ENCODE assay signal across 12 mouse cellular contexts in the genomic region with DNA sequence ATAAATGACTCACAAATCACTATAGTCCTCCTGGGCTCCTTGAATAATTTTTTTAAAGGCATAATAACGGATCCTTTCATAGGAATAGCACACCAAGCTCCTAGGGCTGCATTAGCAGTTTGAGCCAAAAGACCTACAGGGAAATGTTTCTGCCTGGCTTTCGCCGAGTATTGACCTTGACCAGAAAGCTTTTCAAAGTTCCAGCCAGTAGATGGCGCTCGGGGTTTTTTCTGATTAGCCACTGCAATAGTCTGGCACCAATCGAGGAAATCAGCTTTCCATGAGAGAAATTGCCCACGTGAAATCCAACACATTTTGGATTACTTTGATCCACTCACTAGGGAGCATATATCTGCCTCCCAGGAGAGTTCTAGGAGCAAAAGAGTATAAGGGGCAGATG. TPM values are rescaled to one million over a fixed set of nuclear protein-coding genes. Genes with fewer than 3 reads are reported as not detected.
DNase-seq lines count a peak whose midpoint lies in the region; ATAC-seq and TF ChIP-seq lines count a peak whose summit lies in the region.
"Had no signal": no experiment of that assay in that cellular context is flagged by ENCODE, and none has a peak within 500 bp of the region (broad histone marks: within the 10 kb centered on the region; RNA-seq: fewer than 3 reads in every experiment).

No protein-coding gene starts in this region.

- H3K9ac ChIP-seq in midbrain, postnatal 0 days (replicated peaks; ENCODE audit: low read length, poor library complexity, severe bottlenecking): no peak overlapping the region
- H3K9ac ChIP-seq in midbrain, embryonic 16.5 days (ENCODE audit: low read depth, low read length): no peak overlapping the region
- H3K9ac ChIP-seq in intestine, embryonic 16.5 days (ENCODE audit: low read depth, low read length): no peak overlapping the region
- H3K9ac ChIP-seq: embryonic facial prominence, embryonic 15.5 days had no signal

- no peak overlapping the region for H3K4me2 ChIP-seq in midbrain, postnatal 0 days (ENCODE audit: low read depth, low read length, poor library complexity, severe bottlenecking)
- no peak overlapping the region for H3K4me2 ChIP-seq in midbrain, embryonic 16.5 days (ENCODE audit: low read length)
- no peak overlapping the region for H3K4me2 ChIP-seq in intestine, embryonic 16.5 days (ENCODE audit: low read depth, low read length)
- H3K4me2 ChIP-seq: embryonic facial prominence, embryonic 15.5 days had no signal

- TF ChIP-seq CTCF in midbrain, postnatal 0 days (IDR thresholded peaks at IDR 0.05): peak; percentile 43

- no peak for ATAC-seq in cerebellum, adult (ENCODE audit: insufficient number of reproducible peaks, low FRiP score, low TSS enrichment)
- no peak for ATAC-seq in midbrain, postnatal 0 days (ENCODE audit: low FRiP score)
- no peak for ATAC-seq in midbrain, embryonic 16.5 days
- ATAC-seq in intestine, embryonic 16.5 days: no peak

- no peaks in the 10 kb centered on the region for H3K4me1 ChIP-seq in midbrain, postnatal 0 days (ENCODE audit: insufficient read depth, low read length)
- H3K4me1 ChIP-seq in midbrain, embryonic 16.5 days (ENCODE audit: control insufficient read depth, insufficient read depth, low read length): no peaks in the 10 kb centered on the region
- H3K4me1 ChIP-seq in intestine, embryonic 16.5 days (ENCODE audit: control insufficient read depth, insufficient read depth, low read length): no peaks in the 10 kb centered on the region
- H3K4me1 ChIP-seq: embryonic facial prominence, embryonic 15.5 days had no signal

- no peak overlapping the region for H3K27ac ChIP-seq in midbrain, postnatal 0 days (ENCODE audit: low read depth, low read length)
- H3K27ac ChIP-seq in midbrain, embryonic 16.5 days (ENCODE audit: low read length): no peak overlapping the region
- no peak overlapping the region for H3K27ac ChIP-seq in intestine, embryonic 16.5 days (ENCODE audit: low read length)
- H3K27ac ChIP-seq: embryonic facial prominence, embryonic 15.5 days had no signal

- 69% methylated on average over 7 of the region's 7 CpGs for WGBS in midbrain, postnatal 0 days
- 71% methylated on average over 7 of the region's 7 CpGs for WGBS in midbrain, embryonic 16.5 days
- WGBS in intestine, embryonic 16.5 days: 66% methylated on average over 7 of the region's 7 CpGs

- no peaks in the 10 kb centered on the region for H3K36me3 ChIP-seq in midbrain, postnatal 0 days (ENCODE audit: insufficient read depth, low read length)
- no peaks in the 10 kb centered on the region for H3K36me3 ChIP-seq in midbrain, embryonic 16.5 days (ENCODE audit: control insufficient read depth, insufficient read depth, low read length)
- no peaks in the 10 kb centered on the region for H3K36me3 ChIP-seq in intestine, embryonic 16.5 days (ENCODE audit: control insufficient read depth, insufficient read depth, low read length)
- H3K36me3 ChIP-seq: embryonic facial prominence, embryonic 15.5 days had no signal

- peak; percentile 27 for DNase-seq in cerebellum, adult 11 months
- DNase-seq in midbrain, postnatal 0 days (ENCODE audit: low spot score): peak; percentile 28
- peak; percentile 41 for DNase-seq in cerebellum, adult 9-10 months
- DNase-seq in kidney, postnatal 4 days: peak; percentile 52 to 54
- DNase-seq in lung, postnatal 36 days: peak; percentile 59

- peaks cover 14% of the 10 kb centered on the region; the same call in 1 of the 2 replicates for H3K9me3 ChIP-seq in midbrain, postnatal 0 days (ENCODE audit: low read length)
- H3K9me3 ChIP-seq in midbrain, embryonic 16.5 days (replicated peaks; ENCODE audit: control insufficient read depth, low read length, poor library complexity, severe bottlenecking): peaks cover 10% of the 10 kb centered on the region; the same call in 1 of the 2 replicates
- 0 out of 2 replicates have a peak, but pooled peaks cover 7% of the 10 kb centered on the region for H3K9me3 ChIP-seq in intestine, embryonic 16.5 days (ENCODE audit: control insufficient read depth, low read length)

- no peak overlapping the region for H3K4me3 ChIP-seq in midbrain, postnatal 0 days (ENCODE audit: low read depth, low read length)
- no peak overlapping the region for H3K4me3 ChIP-seq in midbrain, embryonic 16.5 days (ENCODE audit: low read depth, low read length)
- H3K4me3 ChIP-seq in intestine, embryonic 16.5 days (ENCODE audit: low read length): no peak overlapping the region
- H3K4me3 ChIP-seq: embryonic facial prominence, embryonic 15.5 days had no signal

- H3K27me3 ChIP-seq in midbrain, postnatal 0 days (ENCODE audit: insufficient read depth, low read length): no peaks in the 10 kb centered on the region
- no peaks in the 10 kb centered on the region for H3K27me3 ChIP-seq in midbrain, embryonic 16.5 days (ENCODE audit: control insufficient read depth, insufficient read depth, low read depth, low read length)
- no peaks in the 10 kb centered on the region for H3K27me3 ChIP-seq in intestine, embryonic 16.5 days (replicated peaks; ENCODE audit: control insufficient read depth, insufficient read depth, low read length)
- H3K27me3 ChIP-seq: embryonic facial prominence, embryonic 15.5 days had no signal

RNA-seq across cellular contexts. Expression of gene Mup21, which starts 17.0 kb away (rescaled TPM):
- not detected in 2 replicates for total RNA-seq in midbrain, postnatal 0 days (2014; rRNA removed)
- not detected in 2 replicates for polyA plus RNA-seq in midbrain, postnatal 0 days (2015; fragmentation: Nextera tagmentation; extraction: Ambion mirVana)
- polyA plus RNA-seq in midbrain, embryonic 16.5 days (2015; fragmentation: Nextera tagmentation; extraction: Ambion mirVana): not detected in 2 replicates
- polyA plus RNA-seq in intestine, embryonic 16.5 days (2015; fragmentation: Nextera tagmentation; extraction: Ambion mirVana): not detected in 2 replicates
- total RNA-seq: left cerebral cortex, postnatal 14 days; neutrophil, adult 5-6 weeks had no signal
- polyA plus RNA-seq: C2C12; embryonic facial prominence, embryonic 15.5 days had no signal

RNA-seq across cellular contexts. Expression of gene Mup3, which starts 46.6 kb away (rescaled TPM):
- not detected in 2 replicates for total RNA-seq in midbrain, postnatal 0 days (2014; rRNA removed)
- not detected in 2 replicates for polyA plus RNA-seq in midbrain, postnatal 0 days (2015; fragmentation: Nextera tagmentation; extraction: Ambion mirVana)
- polyA plus RNA-seq in midbrain, embryonic 16.5 days (2015; fragmentation: Nextera tagmentation; extraction: Ambion mirVana): not detected in 2 replicates
- not detected in 2 replicates for polyA plus RNA-seq in intestine, embryonic 16.5 days (2015; fragmentation: Nextera tagmentation; extraction: Ambion mirVana)
- total RNA-seq: left cerebral cortex, postnatal 14 days; neutrophil, adult 5-6 weeks had no signal
- polyA plus RNA-seq: C2C12; embryonic facial prominence, embryonic 15.5 days had no signal
